Mouse (Mus musculus): ENCODE results near the gene Lrrc73.

Lrrc73 gene

GRCm38 (mm10) chr17:46297364-46298219 is 44.3 kb downstream of the Lrrc73 start, which contains the start of gene Dlk2:
Gene Dlk2 (plus strand): TSS chr17:46297421.
- DNase-seq: no peak

- peak; percentile 88 for DNase-seq
These were observed 45.0 kb downstream of the Lrrc73 start for GRCm38 (mm10) chr17:46298220-46298913.

GRCm38 (mm10) chr17:46301892-46302291 is 48.6 kb downstream of the Lrrc73 start:
- DNase-seq: peak; percentile 30

DNA sequence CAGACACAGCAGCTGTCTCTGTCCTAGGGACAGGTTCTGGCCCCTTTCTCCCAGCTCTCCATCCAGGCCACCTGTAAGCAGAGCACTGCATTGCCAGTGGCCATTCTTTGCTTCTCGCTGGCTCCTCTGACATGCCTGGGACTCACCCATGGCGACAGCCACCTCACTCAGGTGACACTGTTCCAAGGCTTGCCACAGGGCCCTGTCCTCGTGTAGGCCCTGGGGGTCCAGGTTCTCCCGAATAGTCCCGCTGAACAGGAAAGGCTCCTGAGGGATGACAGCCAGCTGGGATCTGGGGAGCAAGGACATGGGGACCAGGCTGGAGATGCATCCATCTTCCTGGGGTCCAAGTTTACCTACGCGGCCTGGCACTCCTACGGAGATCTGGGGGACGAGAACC is 50.9 kb downstream of the Lrrc73 start:
- DNase-seq: no peak
